Mouse (Mus musculus) heart, embryonic 16.5 days (tissue): ENCODE results near the gene Acot5. TPM values are rescaled to one million over a fixed set of nuclear protein-coding genes. Genes with fewer than 3 reads are reported as not detected.

Experiments used
- ATAC-seq: fragments of 200-750 bp; cut with Nextera tagmentation; replicated peaks from 2 replicates; pipeline ENCODE4 v1.8.0; 2017; ENCODE audit warnings: moderate number of reproducible peaks; ENCODE audit not compliant: insufficient read depth, low FRiP score; ENCODE audit errors: extremely low read depth
- H3K27ac ChIP-seq: fragments of 300-500 bp; sonication (generic); 2 replicates; pipeline ENCODE4 v1.5.1; 2014; ENCODE audit warnings: mild to moderate bottlenecking, low read length, control low read depth, moderate library complexity
- H3K27me3 ChIP-seq: fragments of 300-500 bp; sonication (generic); 2 replicates; pipeline ENCODE4 v1.6.1; 2014; ENCODE audit warnings: low read length, mixed read lengths; ENCODE audit not compliant: control insufficient read depth, insufficient read depth
- H3K36me3 ChIP-seq: fragments of 300-500 bp; sonication (generic); 2 replicates; pipeline ENCODE4 v1.6.1; 2014; ENCODE audit not compliant: control insufficient read depth, insufficient read depth
- H3K4me1 ChIP-seq: fragments of 300-500 bp; sonication (generic); 2 replicates; pipeline ENCODE4 v1.6.1; 2014; ENCODE audit warnings: low read length, mixed read lengths; ENCODE audit not compliant: control insufficient read depth, insufficient read depth
- H3K4me2 ChIP-seq: fragments of 300-500 bp; sonication (generic); 2 replicates; pipeline ENCODE4 v1.6.1; 2014; ENCODE audit warnings: low read depth, mild to moderate bottlenecking, control low read depth, low read length
- H3K4me3 ChIP-seq: fragments of 300-500 bp; sonication (generic); 2 replicates; pipeline ENCODE4 v1.5.1; 2014; ENCODE audit warnings: mild to moderate bottlenecking, control low read depth, low read length
- H3K9ac ChIP-seq: fragments of 300-500 bp; sonication (generic); 2 replicates; pipeline ENCODE4 v1.6.1; 2014; ENCODE audit warnings: low read length, control low read depth
- H3K9me3 ChIP-seq: fragments of 300-500 bp; sonication (generic); replicated peaks from 2 replicates; pipeline ENCODE4 v1.6.1; 2016; ENCODE audit warnings: low read length; ENCODE audit not compliant: control insufficient read depth
- WGBS: fragments of 180-500 bp; shearing (Covaris S2); extraction: QIAGEN DNeasy Blood & Tissue Kit; methylation state at CpG from one replicate; pipeline ENCODE4 v1.1.7; 2014; 5-methylcytosine and 5-hydroxymethylcytosine counted together
- polyA plus RNA-seq: library from polyadenylated mRNA; unstranded; fragments of >200 nt; fragmentation: Nextera tagmentation; extraction: Ambion mirVana; gene quantifications from 2 replicates; pipeline ENCODE4 v1.2.1, GENCODE M21; 2015

Gene Acot5
- polyA plus RNA-seq, 1 experiment from 2014 or later: 0.14 TPM

DNA sequence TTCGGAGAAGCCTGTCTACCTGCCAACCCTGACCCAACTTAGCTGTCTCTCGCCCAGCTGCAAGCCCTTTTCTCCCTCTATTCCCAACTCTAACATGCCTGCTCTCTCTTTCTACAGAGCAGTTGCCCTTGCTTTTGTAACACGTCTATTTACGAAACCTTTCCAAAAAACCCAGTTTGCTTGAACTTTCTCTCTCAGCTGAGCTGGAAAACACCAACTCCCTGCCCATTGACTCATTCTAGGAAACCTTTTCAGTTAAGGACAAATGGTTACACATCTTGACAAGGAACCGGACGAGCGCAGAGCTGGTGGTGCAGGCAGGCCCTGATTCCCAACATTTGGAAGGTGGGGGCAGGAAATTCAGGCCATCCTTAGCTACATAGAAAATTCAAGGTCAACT is 16.5 kb upstream of the Acot5 start:
- Histone ChIP-seq H3K9ac (no peak overlapping the region), H3K4me3 (no peak overlapping the region), H3K27me3 (no peaks in the 10 kb centered on the region; the same call in 1 of the 2 replicates), H3K9me3 (peaks cover 6% of the 10 kb centered on the region), H3K27ac (no peak overlapping the region), H3K4me1 (0 out of 2 replicates have a peak, but pooled peaks cover 3% of the 10 kb centered on the region), H3K36me3 (no peaks in the 10 kb centered on the region), H3K4me2 (no peak overlapping the region)
- ATAC-seq: no peak
- WGBS: 86% methylated on average over 7 of the region's 7 CpGs

DNA sequence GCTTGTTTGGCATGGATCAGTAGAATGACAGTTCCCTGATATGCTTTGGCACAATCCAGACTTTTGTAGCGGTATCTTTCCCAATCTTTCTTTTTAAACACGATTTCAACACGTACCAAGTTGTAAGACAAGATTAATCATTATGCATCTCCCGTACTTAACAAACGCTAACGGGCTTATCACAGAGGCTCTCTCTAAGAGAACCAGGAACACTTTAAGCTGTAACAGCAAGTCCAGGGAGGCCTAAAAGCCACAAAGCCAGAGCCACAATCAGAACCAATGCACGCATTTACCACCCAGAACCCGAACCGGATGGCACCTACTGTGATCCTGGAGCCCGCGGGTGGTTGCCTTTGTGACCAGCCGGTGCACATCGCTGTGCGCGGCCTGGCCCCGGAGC is 16.0 kb upstream of the Acot5 start:
- peak overlapping the region; percentile 54 for H3K4me3 ChIP-seq
- 0 out of 2 replicates have a peak, but pooled peaks cover 3% of the 10 kb centered on the region for H3K4me1 ChIP-seq
- no peaks in the 10 kb centered on the region for H3K36me3 ChIP-seq
- peaks cover 4% of the 10 kb centered on the region for H3K9me3 ChIP-seq
- no peak overlapping the region for H3K27ac ChIP-seq
- no peaks in the 10 kb centered on the region; the same call in 1 of the 2 replicates for H3K27me3 ChIP-seq
- 8% methylated on average over 16 of the region's 16 CpGs for WGBS
- no peak for ATAC-seq
- peak overlapping the region; percentile 84 for H3K4me2 ChIP-seq
- peak overlapping the region; percentile 69 for H3K9ac ChIP-seq

GRCm38 (mm10) chr12:84053679-84054391 is 15.3 kb upstream of the Acot5 start:
- Histone ChIP-seq H3K9ac (peak overlapping the region; percentile 69), H3K9me3 (no peaks in the 10 kb centered on the region), H3K4me3 (peak overlapping the region; percentile 54), H3K36me3 (no peaks in the 10 kb centered on the region), H3K4me1 (0 out of 2 replicates have a peak, but pooled peaks cover 3% of the 10 kb centered on the region), H3K4me2 (peak overlapping the region; percentile 84), H3K27me3 (no peaks in the 10 kb centered on the region; the same call in 1 of the 2 replicates), H3K27ac (no peak overlapping the region)
- ATAC-seq: 0 out of 2 replicates have a peak, but pooled peaks have one; percentile 32
- WGBS: 2% methylated on average over 34 of the region's 46 CpGs

GRCm38 (mm10) chr12:84060946-84061345 is 8.2 kb upstream of the Acot5 start:
- Histone ChIP-seq H3K27ac (no peak overlapping the region), H3K4me2 (no peak overlapping the region), H3K4me1 (no peaks in the 10 kb centered on the region), H3K9me3 (peaks cover 3% of the 10 kb centered on the region; the same call in 1 of the 2 replicates), H3K4me3 (no peak overlapping the region), H3K27me3 (no peaks in the 10 kb centered on the region), H3K36me3 (no peaks in the 10 kb centered on the region), H3K9ac (no peak overlapping the region)
- ATAC-seq: no peak
- WGBS: 29% methylated on average over 2 of the region's 2 CpGs

GRCm38 (mm10) chr12:84062336-84062735 is 6.8 kb upstream of the Acot5 start:
- no peak for ATAC-seq
- Histone ChIP-seq H3K27me3 (no peaks in the 10 kb centered on the region), H3K4me1 (no peaks in the 10 kb centered on the region), H3K4me2 (no peak overlapping the region), H3K27ac (no peak overlapping the region), H3K4me3 (no peak overlapping the region), H3K9me3 (peaks cover 3% of the 10 kb centered on the region; the same call in 1 of the 2 replicates), H3K9ac (no peak overlapping the region), H3K36me3 (no peaks in the 10 kb centered on the region)
- WGBS: 88% methylated on average over 20 of the region's 20 CpGs

GRCm38 (mm10) chr12:84063228-84063627 is 5.9 kb upstream of the Acot5 start:
- Histone ChIP-seq H3K27me3 (peaks cover 1% of the 10 kb centered on the region), H3K9me3 (peaks cover 3% of the 10 kb centered on the region; the same call in 1 of the 2 replicates), H3K9ac (no peak overlapping the region), H3K4me1 (no peaks in the 10 kb centered on the region), H3K27ac (no peak overlapping the region), H3K36me3 (no peaks in the 10 kb centered on the region), H3K4me2 (no peak overlapping the region), H3K4me3 (no peak overlapping the region)
- 68% methylated on average over 5 of the region's 5 CpGs for WGBS
- no peak for ATAC-seq

DNA sequence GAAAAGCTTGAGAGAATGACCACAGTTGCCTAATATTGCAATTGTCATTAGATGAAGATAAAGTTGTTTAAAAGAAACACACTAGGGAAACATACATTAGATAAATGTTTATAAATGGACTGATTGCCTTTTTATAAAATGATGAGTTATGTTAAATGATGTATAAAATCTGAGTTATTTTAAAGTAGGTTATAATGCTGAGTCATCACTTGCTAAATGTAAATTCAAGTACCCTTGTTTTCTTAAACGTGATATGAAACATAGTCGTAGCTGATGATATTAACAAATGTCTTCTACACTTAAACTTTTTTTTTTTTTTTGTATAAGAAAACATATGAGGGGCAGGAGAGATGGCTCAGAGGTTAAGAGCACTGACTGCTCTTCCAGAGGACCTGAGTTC is 5.3 kb upstream of the Acot5 start:
- H3K9me3 ChIP-seq: peaks cover 3% of the 10 kb centered on the region; the same call in 1 of the 2 replicates
- peaks cover 6% of the 10 kb centered on the region for H3K27me3 ChIP-seq
- no peak overlapping the region for H3K27ac ChIP-seq
- H3K36me3 ChIP-seq: no peaks in the 10 kb centered on the region
- no peak overlapping the region for H3K9ac ChIP-seq
- H3K4me3 ChIP-seq: no peak overlapping the region
- ATAC-seq: no peak
- 74% methylated on average over 2 of the region's 2 CpGs for WGBS
- H3K4me1 ChIP-seq: no peaks in the 10 kb centered on the region
- H3K4me2 ChIP-seq: no peak overlapping the region

- 71% methylated on average over 8 of the region's 8 CpGs for WGBS
- no peaks in the 10 kb centered on the region for H3K4me1 ChIP-seq
These were observed 4.5 kb upstream of the Acot5 start for GRCm38 (mm10) chr12:84064621-84065020.

GRCm38 (mm10) chr12:84067752-84068151 is 1.4 kb upstream of the Acot5 start:
- Histone ChIP-seq H3K36me3 (no peaks in the 10 kb centered on the region), H3K4me1 (no peaks in the 10 kb centered on the region), H3K9ac (no peak overlapping the region), H3K9me3 (peaks cover 3% of the 10 kb centered on the region; the same call in 1 of the 2 replicates), H3K4me3 (no peak overlapping the region), H3K4me2 (no peak overlapping the region), H3K27ac (no peak overlapping the region), H3K27me3 (peaks cover 12% of the 10 kb centered on the region)
- no peak for ATAC-seq
- 75% methylated on average over 4 of the region's 4 CpGs for WGBS

More at GRCm38 (mm10) chr12:84064621-84065020, 4.5 kb upstream of the Acot5 start:
- no peak overlapping the region for H3K9ac ChIP-seq
- peaks cover 9% of the 10 kb centered on the region for H3K27me3 ChIP-seq
- no peaks in the 10 kb centered on the region for H3K36me3 ChIP-seq
- H3K4me3 ChIP-seq: no peak overlapping the region
- ATAC-seq: no peak
- H3K9me3 ChIP-seq: peaks cover 3% of the 10 kb centered on the region; the same call in 1 of the 2 replicates
- H3K4me2 ChIP-seq: no peak overlapping the region
- H3K27ac ChIP-seq: no peak overlapping the region
